Mouse (Mus musculus) 3134 (cell line): ENCODE data around the gene Os9.

Source experiments
- DNase-seq: peaks from one replicate; pipeline ENCODE4 v3.0.0-alpha.2; 2011; ENCODE audit warnings: low spot score; ENCODE audit not compliant: insufficient read length; ENCODE audit errors: extremely low read depth

Gene Os9

DNA sequence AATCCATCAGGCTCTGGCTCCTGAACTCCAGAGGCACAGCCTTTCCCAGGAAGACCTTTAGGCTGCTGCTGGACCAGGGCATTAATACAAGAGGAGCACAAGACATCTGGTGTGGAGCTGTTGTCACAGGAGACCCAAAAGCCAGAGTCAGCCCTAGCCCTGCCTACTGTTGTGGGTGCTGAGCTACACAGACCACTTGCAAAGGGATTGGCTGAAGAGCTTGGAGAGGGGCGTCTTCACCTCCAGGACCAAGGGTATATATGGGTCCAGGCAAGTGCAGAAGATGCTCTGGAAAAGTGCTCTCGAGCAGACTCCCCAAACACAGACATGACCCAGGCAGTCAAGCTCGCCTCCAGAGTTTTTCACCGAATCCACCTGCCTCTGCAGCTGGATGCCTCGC, 73.0 kb downstream of the Os9 start, which contains the start of gene Cyp27b1:
TSS of gene Cyp27b1 (plus strand) at position 297 of the 400 bp plus-strand sequence.
- DNase-seq = no peak
